Mouse (Mus musculus) heart, postnatal 0 days (tissue): Measurements from ENCODE around the gene Myo1d.

Source experiments
- CTCF ChIP-seq: IDR thresholded peaks from 2 replicates; pipeline ENCODE4 v1.5.1; 2016; ENCODE audit warnings: antibody characterized with exemption, control low read depth, low read depth
- EP300 ChIP-seq: IDR thresholded peaks from 2 replicates; pipeline ENCODE4 v1.6.1; 2016; ENCODE audit warnings: antibody characterized with exemption, low read depth

DNA sequence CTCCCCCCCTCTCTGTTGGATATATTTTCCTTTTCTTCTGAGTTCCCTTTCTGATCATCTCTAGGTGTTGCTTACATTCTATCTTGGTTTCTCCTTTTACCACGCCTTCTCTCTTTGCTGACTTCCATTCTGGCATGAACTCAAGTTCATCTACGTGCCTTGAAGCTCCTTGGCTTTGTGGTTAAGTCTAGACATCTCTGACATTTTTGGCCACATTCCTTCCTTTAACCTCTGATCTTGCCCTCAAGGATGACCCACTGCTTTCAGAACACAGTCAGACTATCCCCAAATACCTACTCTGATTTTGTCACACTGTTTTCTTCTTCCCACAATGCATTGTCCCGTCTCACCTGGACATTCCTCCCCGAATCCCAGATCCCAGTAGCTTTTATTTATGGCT is 240.8 kb downstream of the Myo1d start:
- TF ChIP-seq CTCF (no peak), EP300 (no peak)
